Mouse (Mus musculus) kidney, adult 2 months (tissue): ENCODE data around the gene Paics.

ENCODE experiments used
- CTCF ChIP-seq: fragments of 200-500 bp; conservative IDR thresholded peaks from 2 replicates; pipeline ENCODE4 v1.5.1; 2011; ENCODE audit warnings: low read depth, mild to moderate bottlenecking, control low read depth, low read length, moderate library complexity, mixed read lengths; ENCODE audit not compliant: insufficient read depth, insufficient read length
- POLR2A ChIP-seq: fragments of 200-500 bp; IDR thresholded peaks from one replicate; pipeline ENCODE4 v1.6.1; 2011; ENCODE audit warnings: low read depth, low read length, control low read depth

- TF ChIP-seq POLR2A = no peak
- TF ChIP-seq CTCF = no peak
Measured at GRCm38 (mm10) chr5:77004051-77004821, 53.1 kb downstream of the Paics start, which contains the start of gene Arl9.
